Mouse (Mus musculus): ENCODE results near the gene Cyp20a1. TPM values are rescaled to one million over a fixed set of nuclear protein-coding genes. Genes with fewer than 3 reads are reported as not detected.
A peak's percentile ranks its signal among the peaks of the same experiment; 100 is the strongest.

Cyp20a1 gene
- 12.8 and 18.7 TPM in 2 replicates for polyA plus RNA-seq (2014; fragmentation: Nextera tagmentation; extraction: Ambion mirVana)

- Histone ChIP-seq H3K4me1 (ENCODE audit: control insufficient read depth, insufficient read depth, low read length) (0 out of 2 replicates have a peak, but pooled peaks cover 2% of the 10 kb centered on the region), H3K4me3 (ENCODE audit: low read depth, low read length) (peak within 1 kb of the TSS; percentile 57), H3K36me3 (ENCODE audit: control insufficient read depth, insufficient read depth, low read length) (no peaks in the 10 kb centered on the region), H3K27me3 (ENCODE audit: control insufficient read depth, insufficient read depth, low read length) (no peaks in the 10 kb centered on the region), H3K27ac (replicated peaks; ENCODE audit: low read depth, low read length) (peak within 1 kb of the TSS; percentile 85), H3K4me2 (ENCODE audit: low read depth, severe bottlenecking) (peak within 1 kb of the TSS; percentile 53), H3K9me3 (ENCODE audit: control insufficient read depth, low read length) (no peaks in the 10 kb centered on the region), H3K9ac (ENCODE audit: low read length) (peak within 1 kb of the TSS; percentile 61)
- ATAC-seq (ENCODE audit: insufficient number of reproducible peaks, low FRiP score, low TSS enrichment, low read depth) (peak; percentile 96), DNase-seq (ENCODE audit: low spot score) (peak; percentile 89)
- WGBS, result 2% methylated on average over 60 of the region's 60 CpGs
Measured at GRCm38 (mm10) chr1:60342808-60343629, at the start of gene Cyp20a1. TSS of gene Cyp20a1 (plus strand) at chr1:60343323.

GRCm38 (mm10) chr1:60293921-60294320 lies 49.2 kb upstream of the Cyp20a1 start:
- no peak overlapping the region for H3K4me3 ChIP-seq (ENCODE audit: low read depth, low read length)
- no peak overlapping the region for H3K4me2 ChIP-seq (ENCODE audit: low read depth, severe bottlenecking)
- no peak for DNase-seq (ENCODE audit: low spot score)
- no peak overlapping the region for H3K27ac ChIP-seq (replicated peaks; ENCODE audit: low read depth, low read length)
- no peaks in the 10 kb centered on the region for H3K27me3 ChIP-seq (ENCODE audit: control insufficient read depth, insufficient read depth, low read length)
- H3K9me3 ChIP-seq (ENCODE audit: control insufficient read depth, low read length), result no peaks in the 10 kb centered on the region
- 78% methylated on average over 1 of the region's 1 CpGs for WGBS
- peaks cover 5% of the 10 kb centered on the region; the same call in 1 of the 2 replicates for H3K36me3 ChIP-seq (ENCODE audit: control insufficient read depth, insufficient read depth, low read length)
- ATAC-seq (ENCODE audit: insufficient number of reproducible peaks, low FRiP score, low TSS enrichment, low read depth), result no peak
- H3K9ac ChIP-seq (ENCODE audit: low read length), result no peak overlapping the region
- no peaks in the 10 kb centered on the region for H3K4me1 ChIP-seq (ENCODE audit: control insufficient read depth, insufficient read depth, low read length)

DNA sequence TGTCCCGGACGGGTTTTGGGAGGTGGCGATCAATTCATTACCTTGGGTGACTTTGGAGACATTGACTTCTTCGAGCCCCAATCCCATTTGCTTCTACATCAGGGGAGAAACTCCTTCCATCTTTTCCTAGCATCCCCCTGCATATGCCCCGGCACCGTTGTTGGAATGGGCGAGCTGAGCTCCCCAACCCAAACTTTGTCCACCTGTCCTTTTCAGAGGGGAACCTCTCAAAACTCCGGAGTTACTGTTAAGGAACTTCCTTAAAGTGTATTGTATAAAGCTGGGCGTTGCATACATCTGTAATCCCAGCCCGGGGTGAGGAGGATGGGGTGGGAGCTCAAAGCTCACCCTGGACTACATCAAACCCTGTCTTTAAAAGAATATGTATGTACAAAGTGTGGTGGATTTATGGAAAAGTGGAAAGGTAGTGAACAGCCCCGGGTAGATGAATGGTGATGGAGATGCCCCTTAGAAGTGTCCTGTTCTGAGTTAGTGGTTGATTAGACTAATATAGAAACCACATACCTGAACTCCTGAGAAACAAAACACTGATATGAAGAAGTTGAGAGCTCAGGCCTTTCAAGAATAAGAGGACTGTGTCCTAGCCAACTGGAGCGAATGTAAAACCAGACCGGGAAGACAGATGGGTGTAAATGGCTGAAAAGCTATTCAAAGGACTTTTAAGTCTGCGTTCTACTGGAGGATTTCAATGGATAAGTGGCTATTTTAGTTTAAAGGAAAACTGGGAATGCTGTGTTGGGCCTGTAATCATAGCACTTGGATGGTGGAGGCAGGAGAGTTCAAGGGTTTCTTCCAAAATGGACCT lies 720 bp downstream of the Cyp20a1 start:
- no peak for ATAC-seq (ENCODE audit: insufficient number of reproducible peaks, low FRiP score, low TSS enrichment, low read depth)
- Histone ChIP-seq H3K27me3 (ENCODE audit: control insufficient read depth, insufficient read depth, low read length) (no peaks in the 10 kb centered on the region), H3K27ac (replicated peaks; ENCODE audit: low read depth, low read length) (peak overlapping the region; percentile 85), H3K9me3 (ENCODE audit: control insufficient read depth, low read length) (no peaks in the 10 kb centered on the region), H3K36me3 (ENCODE audit: control insufficient read depth, insufficient read depth, low read length) (no peaks in the 10 kb centered on the region), H3K4me1 (ENCODE audit: control insufficient read depth, insufficient read depth, low read length) (0 out of 2 replicates have a peak, but pooled peaks cover 2% of the 10 kb centered on the region), H3K4me3 (ENCODE audit: low read depth, low read length) (peak overlapping the region; percentile 57), H3K4me2 (ENCODE audit: low read depth, severe bottlenecking) (peak overlapping the region; percentile 53), H3K9ac (ENCODE audit: low read length) (peak overlapping the region; percentile 61)
- no peak for DNase-seq (ENCODE audit: low spot score)
- 17% methylated on average over 14 of the region's 14 CpGs for WGBS

- Histone ChIP-seq H3K4me3 (ENCODE audit: low read depth, low read length) (no peak overlapping the region), H3K4me1 (ENCODE audit: control insufficient read depth, insufficient read depth, low read length) (0 out of 2 replicates have a peak, but pooled peaks cover 2% of the 10 kb centered on the region), H3K27me3 (ENCODE audit: control insufficient read depth, insufficient read depth, low read length) (no peaks in the 10 kb centered on the region), H3K9me3 (ENCODE audit: control insufficient read depth, low read length) (0 out of 2 replicates have a peak, but pooled peaks cover 4% of the 10 kb centered on the region), H3K9ac (ENCODE audit: low read length) (no peak overlapping the region), H3K27ac (replicated peaks; ENCODE audit: low read depth, low read length) (no peak overlapping the region), H3K36me3 (ENCODE audit: control insufficient read depth, insufficient read depth, low read length) (no peaks in the 10 kb centered on the region), H3K4me2 (ENCODE audit: low read depth, severe bottlenecking) (no peak overlapping the region)
- DNase-seq (ENCODE audit: low spot score) (no peak), ATAC-seq (ENCODE audit: insufficient number of reproducible peaks, low FRiP score, low TSS enrichment, low read depth) (no peak)
- 91% methylated on average over 6 of the region's 6 CpGs for WGBS
Measured at GRCm38 (mm10) chr1:60344670-60345069, 1.5 kb downstream of the Cyp20a1 start.

DNA sequence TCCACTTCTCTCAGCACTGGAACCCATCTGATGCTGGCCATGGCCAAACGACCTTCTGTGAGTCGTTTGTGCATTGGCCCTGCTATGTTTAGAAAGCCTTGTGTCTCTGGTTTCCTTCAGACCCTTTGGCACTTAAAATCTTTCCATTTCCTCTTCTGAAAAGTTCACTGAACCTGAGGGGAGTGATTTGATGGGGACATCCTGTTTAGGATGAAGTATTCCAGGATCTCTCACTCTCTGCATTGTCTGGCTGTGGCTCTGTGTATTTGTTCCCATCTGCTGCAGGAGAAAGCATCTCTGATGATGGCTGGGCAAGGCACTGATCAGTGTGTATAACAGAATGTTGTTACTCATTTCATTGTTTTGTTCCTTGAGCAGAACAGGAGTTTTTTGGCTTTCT lies 2.6 kb downstream of the Cyp20a1 start:
- H3K9me3 ChIP-seq (ENCODE audit: control insufficient read depth, low read length), result peaks cover 7% of the 10 kb centered on the region; the same call in 1 of the 2 replicates
- H3K36me3 ChIP-seq (ENCODE audit: control insufficient read depth, insufficient read depth, low read length), result 0 out of 2 replicates have a peak, but pooled peaks cover 2% of the 10 kb centered on the region
- H3K4me3 ChIP-seq (ENCODE audit: low read depth, low read length), result no peak overlapping the region
- no peak overlapping the region for H3K4me2 ChIP-seq (ENCODE audit: low read depth, severe bottlenecking)
- H3K27me3 ChIP-seq (ENCODE audit: control insufficient read depth, insufficient read depth, low read length), result no peaks in the 10 kb centered on the region
- no peak overlapping the region for H3K27ac ChIP-seq (replicated peaks; ENCODE audit: low read depth, low read length)
- ATAC-seq (ENCODE audit: insufficient number of reproducible peaks, low FRiP score, low TSS enrichment, low read depth), result no peak
- no peak for DNase-seq (ENCODE audit: low spot score)
- H3K9ac ChIP-seq (ENCODE audit: low read length), result no peak overlapping the region
- H3K4me1 ChIP-seq (ENCODE audit: control insufficient read depth, insufficient read depth, low read length), result 0 out of 2 replicates have a peak, but pooled peaks cover 2% of the 10 kb centered on the region
- 66% methylated on average over 2 of the region's 2 CpGs for WGBS

- Histone ChIP-seq H3K9ac (ENCODE audit: low read length) (no peak overlapping the region), H3K4me1 (ENCODE audit: control insufficient read depth, insufficient read depth, low read length) (no peaks in the 10 kb centered on the region), H3K36me3 (ENCODE audit: control insufficient read depth, insufficient read depth, low read length) (peaks cover 2% of the 10 kb centered on the region; the same call in 1 of the 2 replicates), H3K9me3 (ENCODE audit: control insufficient read depth, low read length) (peaks cover 7% of the 10 kb centered on the region; the same call in 1 of the 2 replicates), H3K4me2 (ENCODE audit: low read depth, severe bottlenecking) (no peak overlapping the region), H3K27ac (replicated peaks; ENCODE audit: low read depth, low read length) (no peak overlapping the region), H3K27me3 (ENCODE audit: control insufficient read depth, insufficient read depth, low read length) (no peaks in the 10 kb centered on the region), H3K4me3 (ENCODE audit: low read depth, low read length) (no peak overlapping the region)
- DNase-seq (ENCODE audit: low spot score), result no peak
- 92% methylated on average over 5 of the region's 5 CpGs for WGBS
- ATAC-seq (ENCODE audit: insufficient number of reproducible peaks, low FRiP score, low TSS enrichment, low read depth), result no peak
Measured at GRCm38 (mm10) chr1:60352786-60353185, 9.7 kb downstream of the Cyp20a1 start.

GRCm38 (mm10) chr1:60361626-60362025 lies 18.5 kb downstream of the Cyp20a1 start:
- ATAC-seq (ENCODE audit: insufficient number of reproducible peaks, low FRiP score, low TSS enrichment, low read depth), result no peak
- Histone ChIP-seq H3K36me3 (ENCODE audit: control insufficient read depth, insufficient read depth, low read length) (no peaks in the 10 kb centered on the region; the same call in 1 of the 2 replicates), H3K27ac (replicated peaks; ENCODE audit: low read depth, low read length) (no peak overlapping the region), H3K9me3 (ENCODE audit: control insufficient read depth, low read length) (no peaks in the 10 kb centered on the region), H3K9ac (ENCODE audit: low read length) (no peak overlapping the region), H3K27me3 (ENCODE audit: control insufficient read depth, insufficient read depth, low read length) (no peaks in the 10 kb centered on the region), H3K4me3 (ENCODE audit: low read depth, low read length) (no peak overlapping the region), H3K4me1 (ENCODE audit: control insufficient read depth, insufficient read depth, low read length) (no peaks in the 10 kb centered on the region), H3K4me2 (ENCODE audit: low read depth, severe bottlenecking) (no peak overlapping the region)
- 96% methylated on average over 1 of the region's 1 CpGs for WGBS
- no peak for DNase-seq (ENCODE audit: low spot score)

- H3K4me2 ChIP-seq (ENCODE audit: low read depth, severe bottlenecking), result no peak overlapping the region
- 81% methylated on average over 1 of the region's 1 CpGs for WGBS
- no peaks in the 10 kb centered on the region for H3K9me3 ChIP-seq (ENCODE audit: control insufficient read depth, low read length)
- H3K36me3 ChIP-seq (ENCODE audit: control insufficient read depth, insufficient read depth, low read length), result peaks cover 7% of the 10 kb centered on the region; the same call in 1 of the 2 replicates
- no peaks in the 10 kb centered on the region for H3K4me1 ChIP-seq (ENCODE audit: control insufficient read depth, insufficient read depth, low read length)
- no peak overlapping the region for H3K4me3 ChIP-seq (ENCODE audit: low read depth, low read length)
- no peak overlapping the region for H3K9ac ChIP-seq (ENCODE audit: low read length)
- ATAC-seq (ENCODE audit: insufficient number of reproducible peaks, low FRiP score, low TSS enrichment, low read depth) (no peak), DNase-seq (ENCODE audit: low spot score) (no peak)
- no peaks in the 10 kb centered on the region for H3K27me3 ChIP-seq (ENCODE audit: control insufficient read depth, insufficient read depth, low read length)
- no peak overlapping the region for H3K27ac ChIP-seq (replicated peaks; ENCODE audit: low read depth, low read length)
Measured at GRCm38 (mm10) chr1:60376556-60376955, 33.4 kb downstream of the Cyp20a1 start.

All from limb, embryonic 11.5 days (tissue).